Mouse (Mus musculus): ENCODE data around the gene Pcbp2. TPM values are rescaled to one million over a fixed set of nuclear protein-coding genes. Genes with fewer than 3 reads are reported as not detected.

Pcbp2 gene
- 223 and 231 TPM in 2 replicates for polyA plus RNA-seq (2015; fragmentation: Nextera tagmentation; extraction: Ambion mirVana)

DNA sequence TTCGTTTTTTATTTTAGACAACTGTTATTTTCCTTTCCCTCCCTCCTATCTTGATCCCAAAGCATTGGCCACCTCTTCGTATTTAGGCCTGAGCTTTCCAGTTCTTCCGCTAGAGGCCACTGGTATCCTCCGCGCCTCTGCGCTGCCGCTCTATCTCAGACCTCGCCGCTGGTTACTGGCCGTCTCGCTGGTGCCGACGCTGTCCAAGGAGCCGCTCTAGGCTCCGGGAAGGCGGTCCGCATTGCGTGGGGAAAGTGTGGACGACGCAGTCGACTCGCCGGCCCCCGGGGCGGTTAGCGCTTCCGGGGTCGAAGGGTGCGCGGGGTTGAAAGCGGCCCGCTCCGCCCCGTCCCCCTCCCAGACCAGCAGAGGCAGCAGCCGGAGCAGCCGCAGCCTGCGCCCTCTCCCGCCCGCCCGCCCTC, at the start of gene Pcbp2:
Gene Pcbp2 (plus strand): TSS at position 357 of the 422 bp plus-strand sequence.
- peak within 1 kb of the TSS; percentile 98 for H3K27ac ChIP-seq (replicated peaks)
- H3K9ac ChIP-seq = peak within 1 kb of the TSS; percentile 93
- H3K4me2 ChIP-seq (replicated peaks) = peak within 1 kb of the TSS; percentile 52
- no peaks in the 10 kb centered on the region for H3K9me3 ChIP-seq (replicated peaks)
- peaks cover 25% of the 10 kb centered on the region for H3K36me3 ChIP-seq
- WGBS = under 1% methylated on average over 36 of the region's 40 CpGs
- ATAC-seq (ENCODE audit: insufficient number of reproducible peaks, low FRiP score, low TSS enrichment, low read depth) = peak; percentile 98
- H3K4me3 ChIP-seq (replicated peaks) = peak within 1 kb of the TSS; percentile 86
- no peaks in the 10 kb centered on the region for H3K27me3 ChIP-seq
- H3K4me1 ChIP-seq = peaks cover 15% of the 10 kb centered on the region

DNA sequence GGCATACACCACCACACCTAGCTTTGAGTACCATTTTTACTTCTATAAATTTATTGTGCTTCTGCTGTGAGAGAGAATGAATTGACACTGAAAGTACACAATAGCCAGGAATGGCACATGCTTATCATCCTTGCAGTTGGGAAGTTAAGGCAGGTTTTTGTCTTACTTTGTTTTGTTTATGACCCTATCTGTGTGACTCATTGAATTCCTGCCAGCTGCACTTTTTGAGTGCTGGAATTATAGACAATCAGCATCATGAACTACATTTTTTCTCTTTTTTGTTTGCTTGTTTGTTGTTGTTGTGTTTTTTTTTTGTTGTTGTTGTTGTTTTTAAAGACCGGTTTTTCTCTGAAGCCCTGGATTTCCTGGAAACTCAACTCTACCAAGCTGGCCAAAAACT, 49.4 kb upstream of the Pcbp2 start:
- Histone ChIP-seq H3K27me3 (no peaks in the 10 kb centered on the region), H3K36me3 (peaks cover 32% of the 10 kb centered on the region), H3K4me2 (replicated peaks) (no peak overlapping the region)

DNA sequence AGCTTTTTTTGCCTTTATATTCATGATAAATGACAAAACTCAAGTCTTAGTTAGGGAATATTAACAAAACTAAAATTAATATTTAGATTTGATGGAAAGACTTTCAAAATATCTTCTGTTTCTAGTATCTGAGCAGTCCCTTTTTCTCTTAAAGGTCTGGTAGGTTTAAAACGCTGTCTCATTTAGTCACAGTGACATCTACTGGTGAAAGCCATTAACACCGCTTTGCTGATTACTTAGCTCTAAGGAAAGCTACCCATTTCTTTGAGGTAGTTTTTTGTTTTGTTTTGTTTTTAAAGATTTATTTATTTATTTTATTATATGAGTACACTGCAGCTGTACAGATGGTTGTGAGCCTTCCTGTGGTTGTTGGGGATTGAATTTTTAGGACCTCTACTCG, 48.9 kb upstream of the Pcbp2 start:
- H3K27me3 ChIP-seq = no peaks in the 10 kb centered on the region
- no peaks in the 10 kb centered on the region for H3K4me1 ChIP-seq
- H3K9me3 ChIP-seq (replicated peaks) = no peaks in the 10 kb centered on the region
- peaks cover 36% of the 10 kb centered on the region for H3K36me3 ChIP-seq
- no peak overlapping the region for H3K4me2 ChIP-seq (replicated peaks)
- ATAC-seq (ENCODE audit: insufficient number of reproducible peaks, low FRiP score, low TSS enrichment, low read depth) = no peak
- WGBS = 54% methylated on average over 3 of the region's 3 CpGs
- H3K27ac ChIP-seq (replicated peaks) = no peak overlapping the region
- H3K9ac ChIP-seq = no peak overlapping the region
- H3K4me3 ChIP-seq (replicated peaks) = no peak overlapping the region

More for the DNA sequence above, 49.4 kb upstream of the Pcbp2 start:
- WGBS = 55% methylated on average over 1 of the region's 1 CpGs
- Histone ChIP-seq H3K9ac (no peak overlapping the region), H3K9me3 (replicated peaks) (no peaks in the 10 kb centered on the region), H3K4me1 (no peaks in the 10 kb centered on the region), H3K4me3 (replicated peaks) (no peak overlapping the region), H3K27ac (replicated peaks) (no peak overlapping the region)
- ATAC-seq (ENCODE audit: insufficient number of reproducible peaks, low FRiP score, low TSS enrichment, low read depth) = no peak

DNA sequence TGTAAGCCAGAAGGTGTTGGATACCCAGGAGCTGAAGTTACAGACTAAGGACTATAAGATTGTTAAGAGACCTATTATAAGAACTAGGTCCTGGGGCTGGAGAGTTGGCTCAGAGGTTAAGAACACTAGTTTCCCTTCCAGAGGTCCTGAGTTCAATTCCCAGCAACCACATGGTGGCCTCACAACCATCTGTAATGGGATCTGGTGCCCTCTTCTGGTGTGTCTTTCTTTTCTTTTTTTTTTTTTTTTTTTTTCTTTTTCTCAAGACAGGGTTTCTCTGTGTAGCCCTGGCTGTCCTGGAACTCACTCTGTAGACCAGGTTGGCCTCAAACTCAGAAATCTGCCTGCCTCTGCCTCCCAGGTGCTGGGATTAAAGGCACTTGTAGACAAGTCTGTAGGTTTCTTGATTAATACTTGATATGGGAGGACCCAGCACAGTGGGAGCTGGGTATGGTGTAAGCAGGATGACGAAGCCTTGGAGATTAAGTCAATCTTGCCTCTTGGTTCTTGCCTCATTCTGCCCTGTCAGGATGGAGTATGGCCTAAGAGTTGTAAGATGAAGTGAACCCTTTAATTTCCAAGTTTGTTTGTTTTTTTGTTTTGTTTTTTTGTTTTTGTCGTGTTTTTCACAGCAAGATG, 46.6 kb upstream of the Pcbp2 start:
- 94% methylated on average over 2 of the region's 2 CpGs for WGBS
- peaks cover 56% of the 10 kb centered on the region for H3K36me3 ChIP-seq

DNA sequence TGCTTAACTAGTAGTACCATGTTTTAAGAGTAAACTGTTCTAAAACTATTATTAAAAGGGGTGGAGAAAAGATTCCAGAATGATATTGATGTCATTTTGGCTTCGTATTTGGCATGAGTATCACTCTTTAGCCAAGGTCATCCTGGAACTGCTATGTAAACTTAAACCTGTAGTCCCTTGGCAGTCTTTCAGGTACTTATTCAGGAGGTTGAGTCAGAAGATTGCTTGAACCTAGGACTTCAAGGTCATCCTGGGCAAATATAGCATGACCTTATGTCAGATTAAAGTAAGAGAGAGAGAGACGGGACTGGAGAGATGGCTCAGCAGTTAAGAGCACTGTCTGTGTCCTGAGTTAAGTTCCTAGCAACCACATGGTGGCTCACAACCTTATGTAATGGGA, 45.7 kb upstream of the Pcbp2 start:
- H3K27me3 ChIP-seq = no peaks in the 10 kb centered on the region
- no peak overlapping the region for H3K4me2 ChIP-seq (replicated peaks)
- no peak overlapping the region for H3K4me3 ChIP-seq (replicated peaks)
- no peaks in the 10 kb centered on the region for H3K9me3 ChIP-seq (replicated peaks)
- no peaks in the 10 kb centered on the region for H3K4me1 ChIP-seq
- H3K36me3 ChIP-seq = peaks cover 56% of the 10 kb centered on the region
- WGBS = 90% methylated on average over 2 of the region's 2 CpGs
- H3K9ac ChIP-seq = no peak overlapping the region
- H3K27ac ChIP-seq (replicated peaks) = no peak overlapping the region
- ATAC-seq (ENCODE audit: insufficient number of reproducible peaks, low FRiP score, low TSS enrichment, low read depth) = no peak

More for the DNA sequence above, 46.6 kb upstream of the Pcbp2 start:
- Histone ChIP-seq H3K9ac (no peak overlapping the region), H3K27me3 (no peaks in the 10 kb centered on the region), H3K4me1 (no peaks in the 10 kb centered on the region), H3K9me3 (replicated peaks) (no peaks in the 10 kb centered on the region), H3K4me2 (replicated peaks) (no peak overlapping the region), H3K27ac (replicated peaks) (no peak overlapping the region), H3K4me3 (replicated peaks) (no peak overlapping the region)
- no peak for ATAC-seq (ENCODE audit: insufficient number of reproducible peaks, low FRiP score, low TSS enrichment, low read depth)

DNA sequence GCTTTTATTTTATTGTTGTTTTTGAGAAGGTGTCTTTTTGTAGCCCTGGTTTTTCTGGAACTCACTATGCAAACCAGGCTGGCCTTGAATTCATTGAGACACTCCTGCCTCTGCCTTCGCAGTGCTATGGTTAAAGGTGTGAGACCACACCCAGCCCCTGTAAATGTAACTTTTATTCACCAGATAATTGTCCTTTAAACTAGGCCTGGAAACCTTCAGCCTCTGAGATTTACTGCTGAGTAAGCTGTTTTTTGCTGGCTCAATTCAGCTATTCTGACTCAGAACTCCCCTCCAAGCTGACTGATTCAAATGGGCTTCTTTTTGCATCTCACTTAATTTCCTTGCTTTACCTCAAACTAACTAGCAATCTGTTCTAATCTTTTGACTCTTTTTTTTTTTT, 43.4 kb upstream of the Pcbp2 start:
- Histone ChIP-seq H3K27ac (replicated peaks) (no peak overlapping the region), H3K9ac (no peak overlapping the region), H3K4me2 (replicated peaks) (no peak overlapping the region), H3K36me3 (peaks cover 77% of the 10 kb centered on the region), H3K4me3 (replicated peaks) (no peak overlapping the region), H3K9me3 (replicated peaks) (no peaks in the 10 kb centered on the region), H3K27me3 (no peaks in the 10 kb centered on the region), H3K4me1 (no peaks in the 10 kb centered on the region)
- 98% methylated on average over 1 of the region's 1 CpGs for WGBS
- ATAC-seq (ENCODE audit: insufficient number of reproducible peaks, low FRiP score, low TSS enrichment, low read depth) = no peak

DNA sequence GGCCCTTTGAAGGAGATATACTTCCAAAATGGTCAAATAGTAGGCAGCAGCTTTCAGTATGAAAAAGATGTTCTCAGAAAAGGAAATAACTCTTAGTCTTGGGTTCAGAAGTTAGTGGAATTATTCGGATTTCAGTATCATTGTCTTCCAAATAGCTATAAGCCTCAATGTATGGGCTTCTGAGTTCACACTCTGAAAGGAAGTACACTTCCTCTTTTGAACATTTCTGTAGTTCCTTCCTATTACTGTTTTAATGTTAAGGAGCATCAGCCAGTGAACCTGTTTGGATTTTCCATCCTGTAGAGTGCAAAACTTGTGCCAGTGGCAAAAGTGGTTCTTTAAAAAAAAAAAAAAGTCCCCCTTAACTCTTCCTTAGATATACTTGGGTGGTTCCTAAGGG, 38.3 kb upstream of the Pcbp2 start:
- H3K4me1 ChIP-seq = no peaks in the 10 kb centered on the region
- no peak overlapping the region for H3K4me2 ChIP-seq (replicated peaks)
- ATAC-seq (ENCODE audit: insufficient number of reproducible peaks, low FRiP score, low TSS enrichment, low read depth) = no peak
- 84% methylated on average over 1 of the region's 1 CpGs for WGBS
- H3K9ac ChIP-seq = no peak overlapping the region
- H3K27me3 ChIP-seq = no peaks in the 10 kb centered on the region
- H3K4me3 ChIP-seq (replicated peaks) = no peak overlapping the region
- no peaks in the 10 kb centered on the region for H3K9me3 ChIP-seq (replicated peaks)
- H3K36me3 ChIP-seq = peaks cover 79% of the 10 kb centered on the region
- H3K27ac ChIP-seq (replicated peaks) = no peak overlapping the region

DNA sequence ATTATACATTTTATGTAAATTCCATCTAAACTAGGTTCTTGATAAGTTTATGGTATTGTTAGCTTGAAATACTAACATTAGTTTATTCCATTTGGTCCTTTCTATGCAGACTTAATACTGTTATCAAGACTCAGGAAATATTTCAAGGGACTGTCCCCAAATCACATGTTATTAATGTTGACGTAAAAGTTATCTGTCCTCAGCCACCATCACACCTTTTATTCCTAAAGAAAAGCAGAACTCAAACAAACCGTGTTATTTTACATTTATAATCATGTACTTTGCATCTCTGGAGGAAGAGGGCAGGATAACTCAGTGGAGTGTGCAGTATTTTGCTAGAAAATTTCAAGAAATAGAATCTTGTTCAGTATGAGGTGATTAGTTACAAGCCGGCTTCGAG, 37.2 kb upstream of the Pcbp2 start:
- H3K9ac ChIP-seq = no peak overlapping the region
- no peak overlapping the region for H3K4me2 ChIP-seq (replicated peaks)
- H3K4me1 ChIP-seq = no peaks in the 10 kb centered on the region
- no peak overlapping the region for H3K4me3 ChIP-seq (replicated peaks)
- no peak for ATAC-seq (ENCODE audit: insufficient number of reproducible peaks, low FRiP score, low TSS enrichment, low read depth)
- H3K36me3 ChIP-seq = peaks cover 69% of the 10 kb centered on the region
- H3K9me3 ChIP-seq (replicated peaks) = no peaks in the 10 kb centered on the region
- 93% methylated on average over 4 of the region's 4 CpGs for WGBS
- H3K27me3 ChIP-seq = no peaks in the 10 kb centered on the region
- no peak overlapping the region for H3K27ac ChIP-seq (replicated peaks)

DNA sequence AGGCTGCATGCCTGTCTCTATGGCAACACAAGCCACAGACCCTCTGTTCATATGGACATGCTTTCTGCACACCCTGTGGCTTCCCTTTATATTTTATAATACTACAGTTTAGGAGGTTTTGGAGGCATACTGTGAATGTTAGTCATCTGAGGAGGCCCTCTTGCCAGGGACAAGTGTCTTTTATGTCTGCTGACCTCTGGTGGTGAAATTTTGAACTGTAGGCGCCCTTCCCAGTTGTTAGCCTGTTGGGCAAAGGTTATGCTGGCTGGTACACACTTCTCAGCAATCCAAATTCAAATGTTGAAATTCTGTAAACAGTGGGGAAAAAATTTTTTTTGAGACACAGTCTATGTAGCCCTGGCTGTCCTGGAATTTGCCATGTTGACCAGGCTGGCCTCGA, 27.8 kb upstream of the Pcbp2 start:
- Histone ChIP-seq H3K9me3 (replicated peaks) (no peaks in the 10 kb centered on the region), H3K4me1 (no peaks in the 10 kb centered on the region), H3K4me2 (replicated peaks) (no peak overlapping the region), H3K4me3 (replicated peaks) (no peak overlapping the region), H3K27me3 (no peaks in the 10 kb centered on the region), H3K36me3 (no peaks in the 10 kb centered on the region), H3K9ac (no peak overlapping the region), H3K27ac (replicated peaks) (no peak overlapping the region)
- ATAC-seq (ENCODE audit: insufficient number of reproducible peaks, low FRiP score, low TSS enrichment, low read depth) = no peak; the same call in 1 of the 2 replicates
- 46% methylated on average over 2 of the region's 2 CpGs for WGBS

DNA sequence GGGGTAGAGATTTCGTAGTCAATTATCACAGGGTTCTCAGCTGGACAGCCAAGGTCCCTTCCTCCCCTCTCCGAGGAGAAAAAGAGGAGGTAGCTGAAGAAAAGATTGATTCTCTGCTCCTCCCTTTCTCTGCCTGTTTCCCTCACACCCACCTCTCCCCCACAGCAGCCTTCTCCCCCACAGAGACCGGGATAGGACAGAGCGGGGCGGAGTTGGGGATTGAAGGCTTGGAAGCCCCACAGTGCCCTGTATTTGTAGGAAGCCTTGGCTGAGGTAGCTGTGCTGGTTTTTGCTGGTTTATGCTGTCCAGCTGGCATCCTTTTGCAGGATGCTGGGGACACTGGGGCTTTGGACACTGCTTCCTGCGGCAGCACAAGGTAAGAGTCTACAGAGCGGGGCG, 25.2 kb upstream of the Pcbp2 start, which contains the start of gene Amhr2:
Gene Amhr2 (plus strand): TSS at position 222 of the 400 bp plus-strand sequence.
- Histone ChIP-seq H3K36me3 (no peaks in the 10 kb centered on the region), H3K4me1 (no peaks in the 10 kb centered on the region), H3K9me3 (replicated peaks) (no peaks in the 10 kb centered on the region), H3K4me2 (replicated peaks) (no peak within 1 kb of the TSS), H3K27ac (replicated peaks) (no peak within 1 kb of the TSS), H3K27me3 (no peaks in the 10 kb centered on the region), H3K4me3 (replicated peaks) (no peak within 1 kb of the TSS), H3K9ac (no peak within 1 kb of the TSS)
- no peak for ATAC-seq (ENCODE audit: insufficient number of reproducible peaks, low FRiP score, low TSS enrichment, low read depth)
- 67% methylated on average over 8 of the region's 8 CpGs for WGBS

DNA sequence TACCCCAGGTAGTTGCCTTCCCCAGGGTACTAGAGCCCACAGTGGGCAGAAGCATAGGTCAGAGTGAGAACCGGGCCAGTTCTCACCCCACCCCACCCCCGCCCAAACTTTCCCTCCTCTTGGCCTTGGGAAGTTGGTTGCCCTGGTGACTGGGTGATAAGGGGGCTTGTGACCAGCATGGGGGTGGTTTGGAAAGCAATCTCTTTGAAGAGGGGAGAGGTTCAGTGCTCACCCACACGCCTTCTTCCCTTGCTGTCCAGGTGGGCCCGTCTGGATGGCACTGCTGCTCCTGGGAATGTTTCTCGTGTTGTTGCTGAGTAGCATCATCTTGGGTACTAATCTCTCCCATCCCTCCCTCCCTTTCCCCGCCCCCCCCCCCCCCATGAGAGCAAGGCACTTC, 23.9 kb upstream of the Pcbp2 start:
- Histone ChIP-seq H3K4me3 (replicated peaks) (no peak overlapping the region), H3K9ac (no peak overlapping the region), H3K27ac (replicated peaks) (no peak overlapping the region), H3K4me1 (no peaks in the 10 kb centered on the region), H3K4me2 (replicated peaks) (no peak overlapping the region), H3K9me3 (replicated peaks) (no peaks in the 10 kb centered on the region), H3K27me3 (no peaks in the 10 kb centered on the region), H3K36me3 (no peaks in the 10 kb centered on the region)
- no peak for ATAC-seq (ENCODE audit: insufficient number of reproducible peaks, low FRiP score, low TSS enrichment, low read depth)
- WGBS = 55% methylated on average over 5 of the region's 6 CpGs

DNA sequence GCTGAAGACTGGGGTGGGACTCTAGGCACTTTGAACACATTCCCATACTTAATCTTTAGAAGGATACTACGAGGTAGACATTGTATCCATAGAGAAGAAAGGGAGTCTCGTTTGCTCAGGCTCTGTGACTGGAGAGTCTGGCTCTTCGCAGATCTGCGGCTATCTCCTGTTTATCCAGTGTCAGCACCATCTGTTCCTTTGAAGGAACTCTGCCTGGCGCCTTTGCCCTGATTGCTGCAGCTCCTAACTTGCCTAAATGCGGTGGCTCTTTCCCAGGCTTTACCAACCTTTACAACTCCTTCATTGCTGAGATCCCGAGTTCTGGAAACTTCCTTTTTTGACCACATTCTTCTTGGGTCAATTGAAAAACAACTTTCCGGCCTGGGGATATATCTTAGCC, 21.0 kb upstream of the Pcbp2 start:
- Histone ChIP-seq H3K4me2 (replicated peaks) (no peak overlapping the region), H3K27me3 (no peaks in the 10 kb centered on the region), H3K4me3 (replicated peaks) (no peak overlapping the region), H3K27ac (replicated peaks) (no peak overlapping the region), H3K36me3 (no peaks in the 10 kb centered on the region), H3K4me1 (no peaks in the 10 kb centered on the region), H3K9me3 (replicated peaks) (no peaks in the 10 kb centered on the region), H3K9ac (no peak overlapping the region)
- 69% methylated on average over 8 of the region's 8 CpGs for WGBS
- ATAC-seq (ENCODE audit: insufficient number of reproducible peaks, low FRiP score, low TSS enrichment, low read depth) = no peak

Data from embryonic facial prominence, embryonic 15.5 days (tissue).